Mouse (Mus musculus): ENCODE results near the gene Hras. TPM values are rescaled to one million over a fixed set of nuclear protein-coding genes. Genes with fewer than 3 reads are reported as not detected.

Gene Hras
- polyA plus RNA-seq, 1 experiment from 2014 or later, result 46.2 TPM

DNA sequence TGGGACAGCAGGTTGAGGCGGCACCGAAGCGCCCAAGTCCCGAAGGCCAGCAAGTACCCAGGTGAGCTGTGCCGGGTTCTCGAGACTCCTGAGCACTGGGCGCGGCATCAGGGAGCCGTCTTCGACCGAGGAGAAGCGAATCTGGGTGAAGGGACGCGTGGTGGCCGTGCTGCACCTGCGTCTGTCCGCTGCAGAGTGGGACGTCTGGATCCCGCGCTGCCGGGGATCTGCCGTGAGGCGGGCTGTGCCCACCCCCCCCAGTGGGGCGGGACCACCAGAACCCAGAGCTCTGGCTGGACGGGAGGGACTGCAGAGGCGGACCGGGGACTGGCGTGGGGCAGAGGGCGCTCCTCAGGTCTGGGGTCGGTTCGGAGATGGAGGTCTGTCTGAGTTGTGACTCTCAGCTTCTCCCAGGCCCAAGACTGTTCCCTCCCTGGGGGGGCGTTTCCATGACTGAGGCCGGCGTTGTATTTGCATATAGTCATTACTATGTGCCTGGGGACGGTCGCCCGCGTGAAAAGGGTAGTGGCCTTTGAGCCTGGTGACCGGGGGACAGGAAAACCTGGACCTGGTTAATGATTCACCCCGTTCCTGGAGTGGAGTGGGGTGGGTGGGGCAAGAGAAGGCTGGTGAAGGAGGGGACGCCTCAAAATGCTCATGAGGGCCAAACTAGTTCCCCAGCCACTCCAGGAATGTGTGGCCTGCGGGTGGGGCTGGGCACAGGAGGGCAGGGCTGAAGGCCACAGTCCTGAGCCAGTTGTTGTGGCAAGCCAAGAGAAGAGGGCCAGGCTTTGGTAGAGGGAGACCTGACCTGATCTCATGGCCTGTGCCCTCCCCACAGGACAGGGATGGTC is 22.3 kb upstream of the Hras start:
- Histone ChIP-seq H3K4me1 (ENCODE audit: insufficient read depth) (peaks cover 53% of the 10 kb centered on the region), H3K4me3 (ENCODE audit: low read depth, low read length) (peak overlapping the region; percentile 70), H3K27ac (ENCODE audit: low read depth) (peak overlapping the region; percentile 93), H3K9me3 (ENCODE audit: low read length) (no peaks in the 10 kb centered on the region), H3K27me3 (ENCODE audit: insufficient read depth, low read length) (no peaks in the 10 kb centered on the region), H3K36me3 (replicated peaks; ENCODE audit: insufficient read depth, low read length) (peaks cover 4% of the 10 kb centered on the region; the same call in 1 of the 2 replicates), H3K4me2 (ENCODE audit: low read depth, low read length) (peak overlapping the region; percentile 99), H3K9ac (replicated peaks) (peak overlapping the region; percentile 75)
- peak; percentile 54 for TF ChIP-seq EP300 (IDR thresholded peaks at IDR 0.05; ENCODE audit: low read depth)
- no peak for TF ChIP-seq CTCF (IDR thresholded peaks at IDR 0.05; ENCODE audit: low read depth)
- 1% methylated on average over 41 of the region's 42 CpGs for WGBS (ENCODE audit: insufficient replicate concordance)
- DNase-seq (peak; percentile 85), ATAC-seq (peak; percentile 71)

DNA sequence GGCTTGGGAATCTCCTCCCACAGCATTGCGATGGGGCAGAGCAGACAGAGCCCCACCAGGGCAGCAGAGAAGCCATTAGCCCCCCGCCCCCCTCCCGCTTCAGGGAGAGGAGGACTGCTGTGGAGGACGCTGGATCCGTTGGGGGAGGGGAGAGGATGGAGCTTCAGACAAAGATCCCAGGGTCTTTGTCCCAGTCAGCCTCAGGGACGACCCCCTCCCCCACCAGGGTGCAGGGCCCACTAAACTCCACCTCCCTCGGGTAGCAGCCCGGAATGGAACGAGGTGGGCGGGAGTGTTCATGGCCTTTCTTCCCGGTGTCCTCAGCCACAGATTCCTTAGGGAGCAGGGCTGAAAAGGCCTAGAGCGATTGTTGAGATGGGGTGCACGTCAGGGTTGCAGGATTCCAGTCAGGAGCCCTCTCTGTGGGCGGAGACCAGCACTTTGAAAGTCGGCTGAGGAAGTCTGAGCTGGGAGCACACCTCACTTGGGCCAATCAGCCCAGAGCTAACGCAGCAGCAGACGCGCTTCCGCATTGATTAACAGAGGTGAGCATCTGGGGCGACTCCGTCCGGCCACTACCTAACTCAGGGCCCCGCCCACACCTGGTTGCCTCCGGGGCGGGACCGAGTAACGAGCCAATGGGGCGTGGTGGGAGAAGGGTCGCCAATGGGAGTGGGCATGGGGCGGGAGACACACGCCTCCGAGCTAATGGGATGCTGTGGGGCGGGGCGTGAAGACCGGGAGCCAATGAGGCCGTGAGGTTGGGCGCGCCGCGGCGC is 21.5 kb upstream of the Hras start, which contains the start of gene Rassf7:
TSS of gene Rassf7 (plus strand) at position 760 of the 779 bp plus-strand sequence.
- peak within 1 kb of the TSS; percentile 70 for H3K4me3 ChIP-seq (ENCODE audit: low read depth, low read length)
- H3K4me2 ChIP-seq (ENCODE audit: low read depth, low read length), result peak within 1 kb of the TSS; percentile 99
- H3K9ac ChIP-seq (replicated peaks), result peak within 1 kb of the TSS; percentile 75
- no peak for TF ChIP-seq CTCF (IDR thresholded peaks at IDR 0.05; ENCODE audit: low read depth)
- TF ChIP-seq EP300 (IDR thresholded peaks at IDR 0.05; ENCODE audit: low read depth), result no peak
- H3K36me3 ChIP-seq (replicated peaks; ENCODE audit: insufficient read depth, low read length), result peaks cover 4% of the 10 kb centered on the region; the same call in 1 of the 2 replicates
- no peaks in the 10 kb centered on the region for H3K27me3 ChIP-seq (ENCODE audit: insufficient read depth, low read length)
- WGBS (ENCODE audit: insufficient replicate concordance), result 3% methylated on average over 40 of the region's 41 CpGs
- peak; percentile 97 for DNase-seq
- H3K9me3 ChIP-seq (ENCODE audit: low read length), result no peaks in the 10 kb centered on the region
- peaks cover 48% of the 10 kb centered on the region for H3K4me1 ChIP-seq (ENCODE audit: insufficient read depth)
- peak within 1 kb of the TSS; percentile 93 for H3K27ac ChIP-seq (ENCODE audit: low read depth)
- ATAC-seq, result peak; percentile 91

DNA sequence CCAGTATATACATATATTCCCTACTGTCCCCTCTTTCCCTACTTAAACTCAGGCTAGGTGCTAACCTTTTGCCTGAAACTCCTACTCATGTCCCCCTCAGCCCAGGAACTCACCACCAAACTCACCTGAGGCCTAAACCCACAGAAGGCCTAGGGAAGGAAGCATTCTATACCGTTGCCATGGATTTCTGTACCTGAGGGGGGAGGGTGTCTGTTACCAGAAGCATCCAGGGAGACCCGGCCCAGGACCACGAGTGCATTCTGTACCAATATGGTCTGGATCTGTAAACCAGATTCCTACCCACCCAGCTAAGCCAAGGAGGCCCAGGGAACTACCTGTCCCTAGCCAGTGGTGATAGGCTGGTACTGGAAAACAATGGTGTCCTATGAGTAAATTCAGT is 20.5 kb upstream of the Hras start:
- H3K4me2 ChIP-seq (ENCODE audit: low read depth, low read length), result no peak overlapping the region
- ATAC-seq, result no peak
- H3K36me3 ChIP-seq (replicated peaks; ENCODE audit: insufficient read depth, low read length), result peaks cover 2% of the 10 kb centered on the region; the same call in 1 of the 2 replicates
- no peak for DNase-seq
- H3K27me3 ChIP-seq (ENCODE audit: insufficient read depth, low read length), result no peaks in the 10 kb centered on the region
- no peak overlapping the region for H3K4me3 ChIP-seq (ENCODE audit: low read depth, low read length)
- no peak for TF ChIP-seq EP300 (IDR thresholded peaks at IDR 0.05; ENCODE audit: low read depth)
- no peak for TF ChIP-seq CTCF (IDR thresholded peaks at IDR 0.05; ENCODE audit: low read depth)
- peaks cover 48% of the 10 kb centered on the region for H3K4me1 ChIP-seq (ENCODE audit: insufficient read depth)
- H3K9me3 ChIP-seq (ENCODE audit: low read length), result no peaks in the 10 kb centered on the region
- WGBS (ENCODE audit: insufficient replicate concordance), result 66% methylated on average over 3 of the region's 3 CpGs
- H3K9ac ChIP-seq (replicated peaks), result no peak overlapping the region
- no peak overlapping the region for H3K27ac ChIP-seq (ENCODE audit: low read depth)

DNA sequence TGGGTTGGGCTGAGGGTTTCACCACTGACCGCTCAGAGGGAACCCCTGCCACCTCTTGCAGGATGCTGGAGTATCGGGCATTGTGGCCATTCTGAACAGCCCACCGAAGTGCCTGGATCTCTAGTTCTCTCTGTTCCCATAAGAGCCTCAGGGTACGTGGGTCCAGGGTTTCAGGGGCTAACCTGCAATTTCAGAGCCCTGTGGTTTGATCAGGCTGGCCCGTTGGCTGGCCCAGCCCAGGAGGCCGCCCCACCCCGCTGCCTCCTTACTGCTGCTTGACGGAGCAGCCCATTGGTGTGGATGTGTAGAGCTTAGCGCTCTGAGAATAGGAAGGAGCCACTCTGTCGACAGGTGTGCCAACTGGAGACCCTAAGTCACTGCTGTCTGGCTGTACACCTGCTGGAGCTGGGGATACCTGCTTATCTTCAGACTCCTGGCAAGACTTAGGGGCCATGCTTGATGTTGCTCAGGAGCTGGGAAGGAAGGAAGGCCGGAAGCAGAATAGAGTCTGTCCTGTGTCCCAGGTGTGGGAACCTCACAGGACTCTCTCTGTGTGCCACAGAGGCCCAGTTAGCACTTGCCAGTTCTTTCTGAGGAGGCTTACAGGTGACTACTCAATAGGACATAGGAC is 19.9 kb upstream of the Hras start, which contains the start of gene Lmntd2:
TSS of gene Lmntd2 (minus strand) at position 476 of the 631 bp plus-strand sequence.
- Histone ChIP-seq H3K4me1 (ENCODE audit: insufficient read depth) (peaks cover 50% of the 10 kb centered on the region), H3K4me3 (ENCODE audit: low read depth, low read length) (peak within 1 kb of the TSS; percentile 70; the same call in 1 of the 2 replicates)

DNA sequence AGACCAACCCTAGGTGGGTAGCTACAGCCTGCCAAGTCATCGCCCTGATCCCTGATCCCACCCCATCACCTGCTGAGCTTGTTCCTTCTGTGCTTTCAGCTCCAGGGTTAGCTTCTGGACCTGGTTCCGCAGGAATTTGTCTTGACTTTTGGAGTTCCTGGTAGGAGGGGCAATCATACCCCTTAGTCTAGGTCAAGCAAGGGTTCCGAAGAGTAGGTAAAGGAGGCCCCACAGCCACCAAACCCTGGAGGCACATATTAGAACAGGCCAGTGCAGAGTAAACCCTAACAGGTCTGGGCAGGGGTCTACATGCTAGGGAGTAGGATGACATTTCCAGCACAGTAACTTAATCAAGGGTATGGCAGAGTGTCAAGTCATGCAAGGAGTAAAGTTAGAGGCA is 19.3 kb upstream of the Hras start:
- WGBS (ENCODE audit: insufficient replicate concordance), result 85% methylated on average over 3 of the region's 3 CpGs
- TF ChIP-seq EP300 (IDR thresholded peaks at IDR 0.05; ENCODE audit: low read depth) (no peak), CTCF (IDR thresholded peaks at IDR 0.05; ENCODE audit: low read depth) (no peak)
- peaks cover 47% of the 10 kb centered on the region for H3K4me1 ChIP-seq (ENCODE audit: insufficient read depth)

More for the DNA sequence above, 19.9 kb upstream of the Hras start, which contains the start of gene Lmntd2:
- DNase-seq, result no peak
- no peaks in the 10 kb centered on the region for H3K27me3 ChIP-seq (ENCODE audit: insufficient read depth, low read length)
- H3K9me3 ChIP-seq (ENCODE audit: low read length), result no peaks in the 10 kb centered on the region
- ATAC-seq, result no peak
- H3K9ac ChIP-seq (replicated peaks), result no peak within 1 kb of the TSS; the same call in 1 of the 2 replicates
- peak within 1 kb of the TSS; percentile 93 for H3K27ac ChIP-seq (ENCODE audit: low read depth)
- TF ChIP-seq EP300 (IDR thresholded peaks at IDR 0.05; ENCODE audit: low read depth) (no peak), CTCF (IDR thresholded peaks at IDR 0.05; ENCODE audit: low read depth) (no peak)
- H3K36me3 ChIP-seq (replicated peaks; ENCODE audit: insufficient read depth, low read length), result peaks cover 2% of the 10 kb centered on the region; the same call in 1 of the 2 replicates
- WGBS (ENCODE audit: insufficient replicate concordance), result 91% methylated on average over 11 of the region's 11 CpGs
- H3K4me2 ChIP-seq (ENCODE audit: low read depth, low read length), result peak within 1 kb of the TSS; percentile 99

More for the DNA sequence above, 19.3 kb upstream of the Hras start:
- no peak overlapping the region for H3K9ac ChIP-seq (replicated peaks)
- no peak overlapping the region for H3K4me2 ChIP-seq (ENCODE audit: low read depth, low read length)
- H3K9me3 ChIP-seq (ENCODE audit: low read length), result no peaks in the 10 kb centered on the region
- H3K27me3 ChIP-seq (ENCODE audit: insufficient read depth, low read length), result no peaks in the 10 kb centered on the region
- no peak for DNase-seq
- H3K27ac ChIP-seq (ENCODE audit: low read depth), result no peak overlapping the region
- no peak overlapping the region for H3K4me3 ChIP-seq (ENCODE audit: low read depth, low read length)
- no peak for ATAC-seq
- peaks cover 2% of the 10 kb centered on the region; the same call in 1 of the 2 replicates for H3K36me3 ChIP-seq (replicated peaks; ENCODE audit: insufficient read depth, low read length)

Data from liver, postnatal 0 days (tissue).